Mouse (Mus musculus) erythroblast, embryonic 14.5 days (primary cell): ENCODE results near the gene Oard1.

Experiments used
- GATA1 ChIP-seq: IDR thresholded peaks from 2 replicates; pipeline ENCODE4 v1.6.1; 2012; ENCODE audit warnings: low read length, inconsistent platforms, mixed read lengths
- TAL1 ChIP-seq: IDR thresholded peaks from 3 replicates; pipeline ENCODE4 v1.6.1; 2012; ENCODE audit warnings: low read length, inconsistent platforms, mixed read lengths

GRCm38 (mm10) chr17:48362966-48363365 lies 46.8 kb upstream of the Oard1 start:
- no peak for TF ChIP-seq TAL1
- no peak for TF ChIP-seq GATA1
